Mouse (Mus musculus) CH12.LX (cell line): ENCODE results near the gene Hes2.

Source experiments
- CTCF ChIP-seq, 2 experiments: IDR thresholded peaks in 1 of 2; conservative IDR thresholded peaks in 1 of 2; 2 replicates each; pipeline ENCODE4 v1.5.1; 2011 to 2012; ENCODE audit warnings: low read depth in 2 of 2, low read length in 2 of 2, improper control_type of control experiment in 1 of 2, inconsistent platforms in 1 of 2, mild to moderate bottlenecking in 1 of 2, moderate library complexity in 1 of 2
- E2F4 ChIP-seq: IDR thresholded peaks from 2 replicates; pipeline ENCODE4 v1.6.1; 2011; ENCODE audit warnings: low read depth, low read length, improper control_type of control experiment; ENCODE audit not compliant: insufficient replicate concordance
- EP300 ChIP-seq: IDR thresholded peaks from 2 replicates; pipeline ENCODE4 v1.6.1; 2011; ENCODE audit warnings: low read length, improper control_type of control experiment
- ETS1 ChIP-seq: conservative IDR thresholded peaks from 2 replicates; pipeline ENCODE4 v1.6.1; 2012; ENCODE audit warnings: low read depth, mild to moderate bottlenecking, inconsistent platforms, low read length, improper control_type of control experiment, moderate library complexity
- HCFC1 ChIP-seq: IDR thresholded peaks from 2 replicates; pipeline ENCODE4 v1.6.1; 2012; ENCODE audit warnings: low read depth, mild to moderate bottlenecking, inconsistent platforms, low read length, improper control_type of control experiment
- MAX ChIP-seq: IDR thresholded peaks from 2 replicates; pipeline ENCODE4 v1.6.1; 2011; ENCODE audit warnings: low read length, improper control_type of control experiment
- NRF1 ChIP-seq: IDR thresholded peaks from 2 replicates; pipeline ENCODE4 v1.6.1; 2014; ENCODE audit warnings: low read depth, mild to moderate bottlenecking, inconsistent platforms, low read length, improper control_type of control experiment, moderate library complexity
- POLR2A ChIP-seq: IDR thresholded peaks from 2 replicates; pipeline ENCODE4 v1.6.1; 2011; ENCODE audit warnings: low read depth, mild to moderate bottlenecking, improper control_type of control experiment, low read length
- RAD21 ChIP-seq: IDR thresholded peaks from 2 replicates; pipeline ENCODE4 v1.6.1; 2011; ENCODE audit warnings: low read depth, mild to moderate bottlenecking, low read length, improper control_type of control experiment, moderate library complexity
- RCOR1 ChIP-seq: conservative IDR thresholded peaks from 2 replicates; pipeline ENCODE4 v1.6.1; 2012; ENCODE audit warnings: low read depth, mild to moderate bottlenecking, inconsistent platforms, low read length, improper control_type of control experiment
- SMC3 ChIP-seq: IDR thresholded peaks from 2 replicates; pipeline ENCODE4 v1.6.1; 2011; ENCODE audit warnings: low read depth, low read length, improper control_type of control experiment

GRCm38 (mm10) chr4:152112329-152112728 lies 46.3 kb upstream of the Hes2 start:
- TF ChIP-seq RAD21: no peak
- no peak for TF ChIP-seq ETS1
- TF ChIP-seq EP300: no peak
- TF ChIP-seq MAX: no peak
- no peak for TF ChIP-seq POLR2A
- TF ChIP-seq RCOR1: no peak
- TF ChIP-seq SMC3: no peak
- no peak for TF ChIP-seq CTCF (conservative IDR thresholded peaks at IDR 0.05 in 1 of 2, IDR thresholded peaks at IDR 0.05 in 1 of 2; ENCODE audit: low read depth in 2 of 2, low read length in 2 of 2)
- no peak for TF ChIP-seq NRF1
- TF ChIP-seq E2F4: no peak
- TF ChIP-seq HCFC1: no peak
